Mouse (Mus musculus): ENCODE measurements at regions not wholly inside any gene's neighbourhood (a gene's known extent, or its start where the extent isn't known, plus 50 kb on each side); places are given as distances from the start of the nearest gene placed in this dataset.

DNA sequence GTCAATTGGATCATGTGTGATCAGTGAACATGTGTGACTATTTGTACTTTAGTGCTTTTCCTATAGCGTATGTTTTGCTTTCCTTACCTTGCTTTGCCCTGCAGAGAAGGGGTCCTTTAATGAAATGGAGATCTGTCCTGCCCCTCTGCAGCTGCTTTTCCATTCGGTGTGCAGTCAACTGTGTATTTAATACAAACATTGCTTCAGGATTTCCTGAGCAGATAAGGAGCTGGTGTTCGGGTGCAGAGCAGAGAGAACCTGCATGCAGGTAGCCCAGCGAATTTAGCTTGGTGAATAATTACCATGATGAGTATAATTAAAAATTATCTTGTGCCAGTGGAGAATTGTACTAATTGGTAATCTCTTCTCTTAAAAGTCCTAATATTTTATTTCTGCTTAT is 249.4 kb downstream of the Olfr1505 start:
- no peak for TF ChIP-seq CTCF (IDR thresholded peaks at IDR 0.05; ENCODE audit: low read depth)
- no peak for TF ChIP-seq EP300 (IDR thresholded peaks at IDR 0.05; ENCODE audit: low read depth)

Data from heart, postnatal 0 days (tissue).